Mouse (Mus musculus) brain, embryonic 14.5 days (tissue): ENCODE results near the gene Akap9. TPM values are rescaled to one million over a fixed set of nuclear protein-coding genes. Genes with fewer than 3 reads are reported as not detected.
"Not testable (repeated sequence)": the region's sequence is repeated elsewhere in the genome, so short reads cannot be mapped to it uniquely, and the experiment has no call there.

Source experiments
- DNase-seq: peaks from one replicate; pipeline ENCODE4 v3.0.0-alpha.2; 2011; ENCODE audit warnings: low read depth
- CTCF ChIP-seq: fragments of 200-500 bp; IDR thresholded peaks from 2 replicates; pipeline ENCODE4 v1.5.1; 2012; ENCODE audit warnings: inconsistent platforms, mild to moderate bottlenecking, moderate library complexity, borderline replicate concordance; ENCODE audit not compliant: insufficient read depth, insufficient read length; ENCODE audit errors: extremely low read depth
- POLR2A ChIP-seq: fragments of 200-500 bp; IDR thresholded peaks from 2 replicates; pipeline ENCODE4 v1.6.1; 2012; ENCODE audit warnings: mild to moderate bottlenecking, inconsistent platforms, borderline replicate concordance; ENCODE audit not compliant: poor library complexity, insufficient read depth, insufficient read length, severe bottlenecking; ENCODE audit errors: extremely low read depth
- polyA plus RNA-seq: library from polyadenylated mRNA; depleted of rRNA; stranded (reverse); fragments of >200 nt; gene quantifications from 2 replicates; pipeline ENCODE4 v1.2.3, GENCODE M21; 2012

Gene Akap9
- polyA plus RNA-seq, 1 experiment, result 79.1 TPM

GRCm38 (mm10) chr5:3973764-3974163 is 45.9 kb downstream of the Akap9 start:
- DNase-seq, result no peak
- TF ChIP-seq POLR2A (no peak), CTCF (no peak)

DNA sequence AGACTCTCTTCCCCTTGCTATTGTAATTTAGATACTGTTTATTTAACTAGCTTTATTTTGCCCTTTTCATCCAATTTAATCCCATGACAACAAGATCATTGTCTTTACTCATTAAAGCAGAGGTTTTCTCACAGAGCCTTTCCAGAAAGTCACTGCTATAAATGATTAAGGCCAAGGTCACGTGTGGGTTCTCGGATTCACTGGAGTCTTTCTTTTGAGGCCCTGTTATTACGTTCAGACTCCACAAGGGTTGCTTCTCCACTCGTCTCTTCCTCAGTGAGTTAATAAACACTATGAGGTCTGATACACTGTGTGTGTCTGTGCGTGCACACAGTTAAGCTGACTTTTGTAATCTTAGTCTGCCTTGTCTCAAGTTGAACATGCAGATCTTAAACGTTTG is 47.0 kb downstream of the Akap9 start:
- DNase-seq, result no peak
- TF ChIP-seq POLR2A (no peak), CTCF (no peak)

DNA sequence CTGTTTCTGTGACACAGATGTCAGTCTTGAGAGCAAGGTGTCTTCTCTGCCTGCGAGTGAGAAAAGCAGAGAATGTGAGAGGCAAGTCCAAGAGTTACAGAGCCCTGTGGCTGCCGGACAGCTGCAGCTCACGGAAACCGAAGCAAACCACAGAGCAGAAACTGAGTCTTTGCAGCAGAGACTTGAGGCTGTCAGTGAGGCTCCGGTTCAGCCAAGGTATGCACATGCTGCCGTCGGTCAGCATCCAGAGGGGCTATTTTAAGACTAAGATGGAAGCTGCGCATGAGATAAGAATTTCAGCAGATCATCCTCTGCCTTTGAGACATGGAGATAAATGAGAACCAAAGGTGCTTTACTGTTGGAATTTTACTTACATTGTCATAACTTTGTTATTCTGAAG is 48.3 kb downstream of the Akap9 start:
- DNase-seq, result no peak
- no peak for TF ChIP-seq CTCF
- no peak for TF ChIP-seq POLR2A

GRCm38 (mm10) chr5:3977904-3978303 is 50.0 kb downstream of the Akap9 start:
- TF ChIP-seq CTCF (no peak), POLR2A (no peak)
- no peak for DNase-seq

- TF ChIP-seq CTCF, result no peak
- TF ChIP-seq POLR2A, result no peak
- no peak for DNase-seq
Observed at GRCm38 (mm10) chr5:3989608-3990007, 61.8 kb downstream of the Akap9 start.

DNA sequence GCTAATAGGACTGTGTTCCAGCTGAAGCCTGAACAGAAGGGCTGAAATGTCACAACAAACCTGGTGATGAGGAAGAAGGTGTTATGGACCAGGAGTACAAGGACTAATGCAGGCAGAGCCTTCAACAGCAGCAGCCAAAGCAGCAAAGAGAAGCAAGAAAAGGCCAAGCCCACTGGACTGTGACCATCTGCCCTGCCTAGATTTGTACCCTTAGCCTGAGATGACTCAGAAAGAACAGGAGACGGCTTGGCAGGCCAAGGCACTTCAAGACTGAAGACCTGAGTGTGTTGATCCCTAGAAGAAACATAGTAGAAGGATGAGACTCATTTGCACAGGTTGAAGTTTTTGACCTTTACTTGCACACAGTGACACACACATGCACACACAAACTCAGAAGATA is 62.6 kb downstream of the Akap9 start:
- TF ChIP-seq POLR2A (no peak), CTCF (no peak)
- DNase-seq, result no peak

DNA sequence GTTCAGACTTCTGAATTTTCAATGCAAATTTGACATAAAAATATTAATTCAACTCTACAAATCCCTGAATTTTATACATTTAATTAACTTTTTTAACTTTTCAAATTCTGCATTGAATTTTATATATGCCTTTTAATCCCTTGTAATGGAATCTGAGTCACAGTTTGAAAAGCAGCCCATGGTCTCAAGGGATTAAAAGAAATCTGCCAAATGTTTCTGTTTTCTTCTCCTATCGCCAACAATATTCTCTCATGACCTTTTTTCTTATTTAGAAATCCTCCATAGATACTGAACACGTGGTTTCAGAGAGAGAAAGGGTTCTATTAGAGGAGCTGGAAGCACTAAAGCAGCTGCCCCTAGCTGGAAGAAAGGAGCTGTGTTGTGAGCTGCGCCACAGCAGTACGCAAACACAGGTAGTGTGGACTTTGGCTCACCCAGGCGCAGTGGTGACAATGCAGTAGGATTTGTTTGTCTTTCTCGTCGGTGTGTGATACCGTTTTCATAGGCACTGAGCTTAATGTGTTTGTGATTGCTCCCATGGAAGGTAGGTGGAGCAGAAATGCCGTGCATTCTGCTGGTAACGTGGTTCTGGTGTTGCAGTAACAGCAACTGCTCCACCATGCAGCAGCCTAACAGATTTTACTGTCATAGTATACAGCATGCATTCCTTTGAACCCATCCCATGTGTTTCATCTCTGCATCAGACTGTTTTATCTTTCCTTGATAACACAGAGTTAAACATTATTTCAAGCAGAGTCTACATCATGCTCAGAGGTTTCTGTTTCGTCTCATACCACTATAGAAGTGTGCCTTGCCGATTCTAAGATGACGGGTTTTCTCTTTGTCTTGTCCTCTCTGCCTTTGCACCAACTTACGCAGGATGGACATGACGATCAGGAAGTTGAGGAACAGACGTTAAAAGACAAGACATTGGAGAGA is 76.9 kb downstream of the Akap9 start:
- no peak for DNase-seq
- TF ChIP-seq CTCF, result no peak
- TF ChIP-seq POLR2A, result no peak

GRCm38 (mm10) chr5:4006606-4007005 is 78.8 kb downstream of the Akap9 start:
- TF ChIP-seq CTCF, result no peak
- no peak for TF ChIP-seq POLR2A
- DNase-seq, result no peak

DNA sequence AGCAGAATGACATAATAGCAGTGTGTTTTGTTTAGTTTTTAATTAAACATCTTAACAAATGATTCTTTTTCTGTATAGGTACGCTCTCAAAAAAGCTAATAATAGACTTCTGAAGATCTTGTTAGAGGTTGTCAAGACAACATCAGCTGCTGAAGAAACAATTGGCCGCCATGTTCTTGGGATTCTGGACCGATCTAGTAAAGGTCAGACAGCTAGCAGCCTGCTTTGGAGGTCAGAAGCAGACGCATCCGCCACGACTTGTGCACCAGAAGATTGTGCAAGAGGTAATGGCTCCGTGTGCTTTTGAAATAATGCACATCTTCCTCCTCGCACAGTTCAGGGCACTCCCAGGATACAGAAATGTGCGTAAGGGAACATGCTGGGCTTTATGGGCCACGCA is 80.4 kb downstream of the Akap9 start:
- TF ChIP-seq CTCF (no peak), POLR2A (no peak)
- DNase-seq, result no peak

DNA sequence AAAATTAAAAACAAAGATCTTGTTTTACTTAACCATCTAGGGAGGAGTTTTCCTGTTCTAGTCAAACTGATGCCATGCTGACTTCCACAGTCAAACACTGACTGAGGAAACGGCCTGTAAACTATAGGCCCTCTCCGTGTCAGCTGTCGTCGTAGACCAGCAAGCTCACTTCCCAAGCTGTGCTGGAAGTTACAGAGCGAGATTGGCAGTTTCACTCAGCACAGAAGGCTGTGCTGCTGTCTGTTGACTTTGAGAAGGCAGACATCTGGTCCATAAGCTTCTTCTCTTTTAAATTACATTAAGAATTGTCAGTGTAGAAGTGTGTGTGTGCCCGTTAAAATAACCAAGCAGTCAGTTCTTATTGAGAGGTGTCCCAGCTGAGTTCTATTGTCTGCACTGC is 81.7 kb downstream of the Akap9 start:
- TF ChIP-seq POLR2A (no peak), CTCF (no peak)

GRCm38 (mm10) chr5:4017646-4018045 is 89.8 kb downstream of the Akap9 start:
- not testable (repeated sequence) for DNase-seq

More for the DNA sequence above, 81.7 kb downstream of the Akap9 start:
- peak; percentile 42 for DNase-seq

DNA sequence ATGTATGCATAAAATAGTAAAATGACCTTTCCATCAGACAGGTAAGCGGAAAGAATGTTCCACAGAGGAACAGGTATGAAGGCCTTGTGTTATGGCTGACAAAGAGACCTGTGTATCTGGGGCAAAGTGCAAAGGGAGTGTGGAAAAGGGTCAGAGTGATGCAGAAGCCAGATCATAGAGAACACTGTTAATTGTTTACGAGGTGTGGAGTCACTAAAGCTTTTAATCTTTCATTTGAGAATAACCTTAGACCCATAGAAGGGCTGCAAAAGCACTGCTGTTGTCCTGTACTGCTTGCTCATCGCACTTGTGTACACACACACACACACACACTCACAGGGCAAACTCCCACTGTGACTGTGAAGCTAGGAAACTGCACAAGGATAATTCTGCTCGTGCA is 91.5 kb downstream of the Akap9 start:
- DNase-seq, result no peak
- TF ChIP-seq CTCF (no peak), POLR2A (no peak)
